Mouse (Mus musculus): ENCODE results near the gene Fam20a. TPM values are rescaled to one million over a fixed set of nuclear protein-coding genes. Genes with fewer than 3 reads are reported as not detected.
A peak's percentile ranks its signal among the peaks of the same experiment; 100 is the strongest.

The Fam20a gene
- polyA plus RNA-seq, 1 experiment: not detected

- H3K4me3 ChIP-seq (ENCODE audit: low read depth, low read length): no peak overlapping the region
- no peak overlapping the region for H3K27ac ChIP-seq (ENCODE audit: insufficient read depth, low read length)
- no peaks in the 10 kb centered on the region for H3K36me3 ChIP-seq (ENCODE audit: control insufficient read depth, insufficient read depth, low read length, poor library complexity, severe bottlenecking)
- no peaks in the 10 kb centered on the region for H3K27me3 ChIP-seq (ENCODE audit: control insufficient read depth, insufficient read depth, low read length, poor library complexity, severe bottlenecking)
- TF ChIP-seq CTCF (IDR thresholded peaks at IDR 0.05; ENCODE audit: low read depth, low read length) (no peak), POLR2A (IDR thresholded peaks at IDR 0.05; ENCODE audit: insufficient read depth, low read length) (no peak), EP300 (IDR thresholded peaks at IDR 0.05; ENCODE audit: insufficient read depth, low read depth, low read length) (no peak)
- H3K4me1 ChIP-seq (ENCODE audit: control insufficient read depth, insufficient read depth, low read length): no peaks in the 10 kb centered on the region
- H3K9ac ChIP-seq (ENCODE audit: low read depth, poor library complexity, severe bottlenecking): no peak overlapping the region
- H3K9me3 ChIP-seq (replicated peaks; ENCODE audit: control insufficient read depth, insufficient read depth, low read length, poor library complexity, severe bottlenecking): no peaks in the 10 kb centered on the region
Measured at GRCm38 (mm10) chr11:109628099-109628498, 94.0 kb downstream of the Fam20a start.

DNA sequence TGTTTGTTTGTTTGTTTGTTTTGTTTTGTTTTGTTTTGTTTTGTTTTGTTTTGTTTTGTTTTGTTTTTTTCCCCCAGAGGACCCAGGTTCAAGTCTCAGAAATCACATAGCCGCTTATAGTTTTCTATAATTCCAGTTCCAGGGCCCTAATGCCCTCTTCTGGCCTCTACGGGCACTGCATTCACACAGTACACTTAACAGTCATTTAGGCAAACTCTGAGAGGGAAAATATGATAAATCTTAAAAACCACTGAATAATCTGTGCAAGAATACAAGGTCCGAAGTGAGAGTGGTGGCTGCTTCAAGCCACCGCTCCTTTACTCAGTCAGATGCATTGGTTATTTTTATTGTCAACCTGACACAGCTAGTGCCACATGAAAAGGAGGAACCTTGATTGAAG, 94.4 kb downstream of the Fam20a start:
- H3K9ac ChIP-seq (ENCODE audit: low read depth, poor library complexity, severe bottlenecking): no peak overlapping the region
- no peak overlapping the region for H3K27ac ChIP-seq (ENCODE audit: insufficient read depth, low read length)
- H3K27me3 ChIP-seq (ENCODE audit: control insufficient read depth, insufficient read depth, low read length, poor library complexity, severe bottlenecking): no peaks in the 10 kb centered on the region
- no peak overlapping the region for H3K4me3 ChIP-seq (ENCODE audit: low read depth, low read length)
- no peaks in the 10 kb centered on the region for H3K4me1 ChIP-seq (ENCODE audit: control insufficient read depth, insufficient read depth, low read length)
- no peaks in the 10 kb centered on the region for H3K9me3 ChIP-seq (replicated peaks; ENCODE audit: control insufficient read depth, insufficient read depth, low read length, poor library complexity, severe bottlenecking)
- no peaks in the 10 kb centered on the region for H3K36me3 ChIP-seq (ENCODE audit: control insufficient read depth, insufficient read depth, low read length, poor library complexity, severe bottlenecking)
- TF ChIP-seq EP300 (IDR thresholded peaks at IDR 0.05; ENCODE audit: insufficient read depth, low read depth, low read length) (no peak), CTCF (IDR thresholded peaks at IDR 0.05; ENCODE audit: low read depth, low read length) (no peak), POLR2A (IDR thresholded peaks at IDR 0.05; ENCODE audit: insufficient read depth, low read length) (no peak)

GRCm38 (mm10) chr11:109623238-109623637, 98.8 kb downstream of the Fam20a start:
- Histone ChIP-seq H3K9me3 (replicated peaks; ENCODE audit: control insufficient read depth, insufficient read depth, low read length, poor library complexity, severe bottlenecking) (no peaks in the 10 kb centered on the region), H3K27ac (ENCODE audit: insufficient read depth, low read length) (no peak overlapping the region), H3K36me3 (ENCODE audit: control insufficient read depth, insufficient read depth, low read length, poor library complexity, severe bottlenecking) (no peaks in the 10 kb centered on the region), H3K4me3 (ENCODE audit: low read depth, low read length) (no peak overlapping the region), H3K27me3 (ENCODE audit: control insufficient read depth, insufficient read depth, low read length, poor library complexity, severe bottlenecking) (no peaks in the 10 kb centered on the region), H3K9ac (ENCODE audit: low read depth, poor library complexity, severe bottlenecking) (no peak overlapping the region), H3K4me1 (ENCODE audit: control insufficient read depth, insufficient read depth, low read length) (no peaks in the 10 kb centered on the region)
- TF ChIP-seq POLR2A (IDR thresholded peaks at IDR 0.05; ENCODE audit: insufficient read depth, low read length): no peak
- no peak for TF ChIP-seq EP300 (IDR thresholded peaks at IDR 0.05; ENCODE audit: insufficient read depth, low read depth, low read length)
- no peak for TF ChIP-seq CTCF (IDR thresholded peaks at IDR 0.05; ENCODE audit: low read depth, low read length)

DNA sequence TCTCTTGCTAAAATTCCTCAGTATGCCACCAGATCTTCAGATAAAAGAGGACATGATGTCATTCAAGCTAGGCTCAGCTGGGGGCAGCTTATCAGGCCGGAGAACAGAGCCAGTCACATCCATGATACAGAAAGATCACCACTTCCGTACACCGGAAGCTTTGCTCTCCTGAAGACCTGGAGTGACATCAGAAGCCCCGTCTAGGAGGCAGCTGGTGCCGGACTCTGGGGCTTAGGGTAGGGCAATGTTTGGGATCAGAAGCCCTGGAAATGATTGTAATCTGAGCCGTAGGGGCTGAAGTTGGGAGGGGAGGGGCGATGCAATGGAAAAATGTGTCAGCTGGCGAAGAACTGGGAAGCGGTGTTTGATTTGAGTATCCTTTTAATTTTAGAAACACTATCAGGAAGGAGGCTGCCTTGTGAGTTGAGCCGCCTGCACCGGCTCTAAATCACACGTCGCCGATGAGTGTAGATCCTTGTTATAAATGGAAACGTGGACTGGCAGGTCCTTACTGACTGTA, 99.5 kb downstream of the Fam20a start:
- Histone ChIP-seq H3K27me3 (ENCODE audit: control insufficient read depth, insufficient read depth, low read length, poor library complexity, severe bottlenecking) (no peaks in the 10 kb centered on the region), H3K27ac (ENCODE audit: insufficient read depth, low read length) (no peak overlapping the region), H3K4me3 (ENCODE audit: low read depth, low read length) (no peak overlapping the region), H3K9me3 (replicated peaks; ENCODE audit: control insufficient read depth, insufficient read depth, low read length, poor library complexity, severe bottlenecking) (no peaks in the 10 kb centered on the region), H3K4me1 (ENCODE audit: control insufficient read depth, insufficient read depth, low read length) (no peaks in the 10 kb centered on the region), H3K36me3 (ENCODE audit: control insufficient read depth, insufficient read depth, low read length, poor library complexity, severe bottlenecking) (no peaks in the 10 kb centered on the region), H3K9ac (ENCODE audit: low read depth, poor library complexity, severe bottlenecking) (no peak overlapping the region)
- TF ChIP-seq POLR2A (IDR thresholded peaks at IDR 0.05; ENCODE audit: insufficient read depth, low read length) (no peak), CTCF (IDR thresholded peaks at IDR 0.05; ENCODE audit: low read depth, low read length) (no peak), EP300 (IDR thresholded peaks at IDR 0.05; ENCODE audit: insufficient read depth, low read depth, low read length) (no peak)

DNA sequence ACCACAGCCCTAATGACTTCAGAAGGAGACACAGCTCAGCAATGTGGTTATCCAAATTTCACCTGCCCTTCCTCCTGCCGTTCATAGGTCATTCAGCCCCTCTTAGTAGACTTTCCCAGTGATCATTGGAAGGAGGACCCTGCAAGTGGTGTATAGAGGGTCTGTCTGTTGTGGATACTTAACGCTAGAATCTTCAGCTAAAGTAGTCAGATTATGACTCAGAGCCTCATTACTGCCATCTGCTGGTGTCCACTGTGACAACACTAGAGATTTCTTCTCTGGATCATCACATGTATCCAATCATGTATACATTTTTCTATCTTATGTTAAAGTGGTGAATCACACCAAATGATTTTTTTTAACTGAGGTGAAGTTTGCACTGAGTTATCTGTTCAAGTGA, 100.9 kb downstream of the Fam20a start:
- no peak for TF ChIP-seq POLR2A (IDR thresholded peaks at IDR 0.05; ENCODE audit: insufficient read depth, low read length)
- TF ChIP-seq CTCF (IDR thresholded peaks at IDR 0.05; ENCODE audit: low read depth, low read length): peak; percentile 34
- Histone ChIP-seq H3K9me3 (replicated peaks; ENCODE audit: control insufficient read depth, insufficient read depth, low read length, poor library complexity, severe bottlenecking) (no peaks in the 10 kb centered on the region), H3K4me3 (ENCODE audit: low read depth, low read length) (no peak overlapping the region), H3K9ac (ENCODE audit: low read depth, poor library complexity, severe bottlenecking) (no peak overlapping the region), H3K27ac (ENCODE audit: insufficient read depth, low read length) (no peak overlapping the region), H3K27me3 (ENCODE audit: control insufficient read depth, insufficient read depth, low read length, poor library complexity, severe bottlenecking) (no peaks in the 10 kb centered on the region), H3K36me3 (ENCODE audit: control insufficient read depth, insufficient read depth, low read length, poor library complexity, severe bottlenecking) (no peaks in the 10 kb centered on the region), H3K4me1 (ENCODE audit: control insufficient read depth, insufficient read depth, low read length) (no peaks in the 10 kb centered on the region)

- Histone ChIP-seq H3K27me3 (ENCODE audit: control insufficient read depth, insufficient read depth, low read length, poor library complexity, severe bottlenecking) (no peaks in the 10 kb centered on the region), H3K4me1 (ENCODE audit: control insufficient read depth, insufficient read depth, low read length) (no peaks in the 10 kb centered on the region), H3K9me3 (replicated peaks; ENCODE audit: control insufficient read depth, insufficient read depth, low read length, poor library complexity, severe bottlenecking) (no peaks in the 10 kb centered on the region), H3K27ac (ENCODE audit: insufficient read depth, low read length) (no peak overlapping the region), H3K4me3 (ENCODE audit: low read depth, low read length) (no peak overlapping the region), H3K9ac (ENCODE audit: low read depth, poor library complexity, severe bottlenecking) (no peak overlapping the region), H3K36me3 (ENCODE audit: control insufficient read depth, insufficient read depth, low read length, poor library complexity, severe bottlenecking) (no peaks in the 10 kb centered on the region)
- TF ChIP-seq POLR2A (IDR thresholded peaks at IDR 0.05; ENCODE audit: insufficient read depth, low read length) (no peak), EP300 (IDR thresholded peaks at IDR 0.05; ENCODE audit: insufficient read depth, low read depth, low read length) (no peak)
Measured at GRCm38 (mm10) chr11:109620356-109620755, 101.7 kb downstream of the Fam20a start.

Other genes with a start within 250 kb of the Fam20a start
- gene Arsg, start 248.9 kb downstream of the Fam20a start, polyA plus RNA-seq (2011; ENCODE audit: insufficient read depth, insufficient read length, low read depth, missing spikeins): 5.7 and 5.8 TPM in 2 replicates
- gene Slc16a6, start 248.7 kb downstream of the Fam20a start, polyA plus RNA-seq (2011; ENCODE audit: insufficient read depth, insufficient read length, low read depth, missing spikeins): 12.7 and 14.7 TPM in 2 replicates
- gene Wipi1, start 110.3 kb downstream of the Fam20a start, polyA plus RNA-seq (2011; ENCODE audit: insufficient read depth, insufficient read length, low read depth, missing spikeins): 26.9 and 27.7 TPM in 2 replicates
- 91.8 and 98.3 TPM in 2 replicates for gene Prkar1a, start 72.9 kb downstream of the Fam20a start, polyA plus RNA-seq (2011; ENCODE audit: insufficient read depth, insufficient read length, low read depth, missing spikeins)
- not detected in 2 replicates for gene 1700012B07Rik, start 105.8 kb upstream of the Fam20a start, polyA plus RNA-seq (2011; ENCODE audit: insufficient read depth, insufficient read length, low read depth, missing spikeins)

Data from ES-Bruce4 (cell line).